Mouse (Mus musculus): ENCODE measurements around the gene Tenm4. TPM values are rescaled to one million over a fixed set of nuclear protein-coding genes. Genes with fewer than 3 reads are reported as not detected.

The Tenm4 gene
- polyA plus RNA-seq, 1 experiment from 2014 or later, result 5.0 TPM

DNA sequence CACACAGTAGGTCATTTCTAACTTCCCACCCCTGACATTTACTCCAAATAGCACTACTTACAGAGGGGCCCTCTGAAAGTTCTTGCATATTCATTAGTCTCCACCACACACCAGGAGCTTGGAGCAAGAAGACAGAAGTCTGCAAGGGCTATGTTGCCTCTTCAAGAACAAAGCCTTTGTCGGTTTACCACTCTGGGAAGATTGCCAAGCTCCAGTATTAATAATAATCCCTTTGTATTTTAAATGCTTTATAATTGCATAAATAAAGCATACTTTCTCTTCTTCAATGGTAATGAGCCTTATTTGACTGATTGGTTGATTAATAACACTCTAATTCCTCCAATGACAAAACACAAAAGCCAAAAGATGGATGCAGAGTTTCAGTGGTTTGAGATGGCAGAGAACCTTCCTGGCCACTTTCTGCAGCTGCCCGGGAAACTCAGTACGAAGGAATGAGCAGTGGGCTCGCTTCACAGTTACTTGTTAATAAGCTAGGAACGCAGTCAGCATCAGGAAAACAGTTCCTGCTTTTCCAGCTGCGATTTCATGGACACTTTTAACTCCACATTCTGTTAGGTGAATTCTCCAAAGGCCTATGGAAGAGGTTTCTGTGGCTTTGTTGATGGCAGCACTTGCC is 219.1 kb downstream of the Tenm4 start:
- no peak overlapping the region for H3K27ac ChIP-seq (ENCODE audit: low read length)
- no peak overlapping the region for H3K4me3 ChIP-seq (ENCODE audit: low read depth, low read length)
- no peaks in the 10 kb centered on the region for H3K9me3 ChIP-seq (ENCODE audit: low read length)
- no peak overlapping the region for H3K4me2 ChIP-seq (replicated peaks; ENCODE audit: low read depth, low read length)
- no peak for DNase-seq (ENCODE audit: low spot score)
- H3K27me3 ChIP-seq (replicated peaks; ENCODE audit: insufficient read depth, low read length), result no peaks in the 10 kb centered on the region
- ATAC-seq, result no peak
- no peaks in the 10 kb centered on the region for H3K4me1 ChIP-seq (ENCODE audit: insufficient read depth, low read depth, low read length)
- WGBS, result 62% methylated on average over 6 of the region's 6 CpGs
- no peak overlapping the region for H3K9ac ChIP-seq (replicated peaks; ENCODE audit: low read depth)
- TF ChIP-seq CTCF (IDR thresholded peaks at IDR 0.05) (no peak), EP300 (IDR thresholded peaks at IDR 0.05) (no peak)
- H3K36me3 ChIP-seq (ENCODE audit: insufficient read depth, low read length), result no peaks in the 10 kb centered on the region

DNA sequence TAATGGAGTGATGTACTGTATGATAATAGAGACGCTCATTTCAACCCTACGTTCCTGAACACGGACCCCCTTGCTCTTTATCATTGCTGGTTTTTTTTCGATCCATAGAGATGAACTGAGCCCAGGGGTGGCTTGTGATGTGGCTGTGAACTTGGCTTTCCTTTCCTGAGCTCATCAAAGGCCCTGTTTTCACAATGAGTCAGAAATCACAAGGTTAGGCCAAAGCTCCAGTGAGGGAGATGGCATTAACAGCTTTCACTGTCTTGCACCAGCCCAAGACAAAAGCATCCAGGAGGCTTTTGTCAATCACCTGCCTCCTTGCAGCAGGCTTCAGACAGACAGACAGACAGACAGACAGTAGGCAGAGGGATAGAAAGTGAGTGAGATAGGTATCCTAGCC is 219.8 kb downstream of the Tenm4 start:
- 92% methylated on average over 4 of the region's 4 CpGs for WGBS
- Histone ChIP-seq H3K9me3 (ENCODE audit: low read length) (no peaks in the 10 kb centered on the region), H3K27ac (ENCODE audit: low read length) (no peak overlapping the region), H3K9ac (replicated peaks; ENCODE audit: low read depth) (no peak overlapping the region), H3K4me1 (ENCODE audit: insufficient read depth, low read depth, low read length) (no peaks in the 10 kb centered on the region), H3K4me2 (replicated peaks; ENCODE audit: low read depth, low read length) (no peak overlapping the region), H3K36me3 (ENCODE audit: insufficient read depth, low read length) (no peaks in the 10 kb centered on the region), H3K4me3 (ENCODE audit: low read depth, low read length) (no peak overlapping the region), H3K27me3 (replicated peaks; ENCODE audit: insufficient read depth, low read length) (no peaks in the 10 kb centered on the region)
- no peak for DNase-seq (ENCODE audit: low spot score)
- TF ChIP-seq EP300 (IDR thresholded peaks at IDR 0.05) (no peak), CTCF (IDR thresholded peaks at IDR 0.05) (no peak)
- no peak for ATAC-seq

DNA sequence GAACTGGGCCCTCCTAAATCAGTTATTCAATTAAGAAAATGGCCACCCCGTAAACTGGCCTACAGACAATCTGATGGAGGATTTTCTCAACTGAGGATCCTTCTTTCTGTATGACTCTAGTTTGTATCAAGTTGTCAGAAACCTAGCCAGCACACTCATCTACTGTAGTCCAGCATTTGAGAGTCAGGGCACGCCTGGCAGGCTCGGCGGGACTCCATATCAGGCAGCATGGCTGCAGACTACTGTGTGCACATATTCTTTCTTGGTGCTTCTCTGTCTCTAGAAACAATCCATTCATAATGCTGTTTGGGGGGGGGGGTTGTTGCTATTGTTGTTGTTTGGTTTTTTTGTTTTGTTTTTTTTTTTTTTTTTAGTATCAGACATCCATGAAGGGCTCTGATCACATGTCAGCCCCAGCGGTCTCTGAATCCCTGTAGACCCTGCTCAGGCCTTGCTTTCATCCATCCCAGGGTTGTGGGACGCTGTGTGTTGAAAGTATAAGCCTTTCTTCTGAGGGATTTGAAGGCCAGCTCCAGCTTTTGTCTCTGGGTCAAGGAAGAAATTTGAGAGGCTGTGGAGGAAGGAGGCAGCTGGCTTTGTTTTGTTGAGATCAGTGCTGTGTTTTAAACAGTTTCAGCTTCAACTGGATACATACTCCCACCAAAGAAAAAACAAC is 220.9 kb downstream of the Tenm4 start:
- Histone ChIP-seq H3K9me3 (ENCODE audit: low read length) (no peaks in the 10 kb centered on the region), H3K4me2 (replicated peaks; ENCODE audit: low read depth, low read length) (no peak overlapping the region)

DNA sequence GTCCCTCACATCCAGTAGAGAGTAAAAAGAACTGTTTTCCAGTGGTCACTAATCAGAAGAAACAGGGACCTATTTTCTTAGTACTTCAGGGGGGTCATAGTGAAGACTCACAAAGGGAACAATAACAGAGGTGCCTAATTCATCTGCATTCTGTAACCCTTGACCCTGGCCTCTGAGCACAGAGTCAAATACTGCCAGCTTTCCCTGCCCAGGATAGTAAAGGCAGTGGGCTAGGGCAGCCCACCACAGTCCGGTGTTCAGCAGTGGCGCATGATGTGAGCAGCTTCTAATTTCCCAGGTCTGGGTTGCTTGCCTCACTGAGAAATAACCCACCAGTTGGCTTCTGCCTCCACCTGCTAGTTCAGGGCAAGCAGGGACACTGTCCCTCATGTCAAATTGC is 221.6 kb downstream of the Tenm4 start:
- ATAC-seq, result no peak
- no peak for TF ChIP-seq CTCF (IDR thresholded peaks at IDR 0.05)
- TF ChIP-seq EP300 (IDR thresholded peaks at IDR 0.05), result no peak
- no peak overlapping the region for H3K4me3 ChIP-seq (ENCODE audit: low read depth, low read length)
- H3K27ac ChIP-seq (ENCODE audit: low read length), result no peak overlapping the region
- DNase-seq (ENCODE audit: low spot score), result no peak
- H3K4me2 ChIP-seq (replicated peaks; ENCODE audit: low read depth, low read length), result no peak overlapping the region
- WGBS, result 94% methylated on average over 2 of the region's 2 CpGs
- no peaks in the 10 kb centered on the region for H3K27me3 ChIP-seq (replicated peaks; ENCODE audit: insufficient read depth, low read length)
- H3K9me3 ChIP-seq (ENCODE audit: low read length), result no peaks in the 10 kb centered on the region
- H3K36me3 ChIP-seq (ENCODE audit: insufficient read depth, low read length), result no peaks in the 10 kb centered on the region
- H3K9ac ChIP-seq (replicated peaks; ENCODE audit: low read depth), result no peak overlapping the region
- no peaks in the 10 kb centered on the region for H3K4me1 ChIP-seq (ENCODE audit: insufficient read depth, low read depth, low read length)

More for the DNA sequence above, 220.9 kb downstream of the Tenm4 start:
- no peak for DNase-seq (ENCODE audit: low spot score)
- no peak overlapping the region for H3K4me3 ChIP-seq (ENCODE audit: low read depth, low read length)
- TF ChIP-seq EP300 (IDR thresholded peaks at IDR 0.05) (no peak), CTCF (IDR thresholded peaks at IDR 0.05) (no peak)
- no peak for ATAC-seq
- no peaks in the 10 kb centered on the region for H3K4me1 ChIP-seq (ENCODE audit: insufficient read depth, low read depth, low read length)
- WGBS, result 89% methylated on average over 6 of the region's 6 CpGs
- H3K36me3 ChIP-seq (ENCODE audit: insufficient read depth, low read length), result no peaks in the 10 kb centered on the region
- H3K9ac ChIP-seq (replicated peaks; ENCODE audit: low read depth), result no peak overlapping the region
- no peak overlapping the region for H3K27ac ChIP-seq (ENCODE audit: low read length)
- no peaks in the 10 kb centered on the region for H3K27me3 ChIP-seq (replicated peaks; ENCODE audit: insufficient read depth, low read length)

- WGBS, result 95% methylated on average over 1 of the region's 1 CpGs
- DNase-seq (ENCODE audit: low spot score) (no peak), ATAC-seq (no peak)
- H3K36me3 ChIP-seq (ENCODE audit: insufficient read depth, low read length), result no peaks in the 10 kb centered on the region
- H3K27me3 ChIP-seq (replicated peaks; ENCODE audit: insufficient read depth, low read length), result no peaks in the 10 kb centered on the region
- H3K4me3 ChIP-seq (ENCODE audit: low read depth, low read length), result no peak overlapping the region
- no peak overlapping the region for H3K9ac ChIP-seq (replicated peaks; ENCODE audit: low read depth)
- TF ChIP-seq CTCF (IDR thresholded peaks at IDR 0.05) (no peak), EP300 (IDR thresholded peaks at IDR 0.05) (no peak)
- no peaks in the 10 kb centered on the region for H3K4me1 ChIP-seq (ENCODE audit: insufficient read depth, low read depth, low read length)
- no peak overlapping the region for H3K27ac ChIP-seq (ENCODE audit: low read length)
- H3K9me3 ChIP-seq (ENCODE audit: low read length), result no peaks in the 10 kb centered on the region
- H3K4me2 ChIP-seq (replicated peaks; ENCODE audit: low read depth, low read length), result no peak overlapping the region
Observed at GRCm38 (mm10) chr7:96397940-96398339, 226.9 kb downstream of the Tenm4 start.

GRCm38 (mm10) chr7:96400411-96400810 is 229.4 kb downstream of the Tenm4 start:
- Histone ChIP-seq H3K27ac (ENCODE audit: low read length) (no peak overlapping the region), H3K4me3 (ENCODE audit: low read depth, low read length) (no peak overlapping the region), H3K4me2 (replicated peaks; ENCODE audit: low read depth, low read length) (no peak overlapping the region), H3K9ac (replicated peaks; ENCODE audit: low read depth) (no peak overlapping the region), H3K9me3 (ENCODE audit: low read length) (no peaks in the 10 kb centered on the region), H3K27me3 (replicated peaks; ENCODE audit: insufficient read depth, low read length) (no peaks in the 10 kb centered on the region), H3K4me1 (ENCODE audit: insufficient read depth, low read depth, low read length) (no peaks in the 10 kb centered on the region), H3K36me3 (ENCODE audit: insufficient read depth, low read length) (no peaks in the 10 kb centered on the region)
- no peak for ATAC-seq
- TF ChIP-seq EP300 (IDR thresholded peaks at IDR 0.05), result no peak
- no peak for TF ChIP-seq CTCF (IDR thresholded peaks at IDR 0.05)
- DNase-seq (ENCODE audit: low spot score), result no peak
- WGBS, result 42% methylated on average over 11 of the region's 11 CpGs

Data from lung, postnatal 0 days (tissue).